Mouse (Mus musculus): ENCODE results near the gene Fam92b. TPM values are rescaled to one million over a fixed set of nuclear protein-coding genes. Genes with fewer than 3 reads are reported as not detected.

The Fam92b gene
- total RNA-seq, 2 experiments from 2014 or later: 0.50 to 0.55 TPM

DNA sequence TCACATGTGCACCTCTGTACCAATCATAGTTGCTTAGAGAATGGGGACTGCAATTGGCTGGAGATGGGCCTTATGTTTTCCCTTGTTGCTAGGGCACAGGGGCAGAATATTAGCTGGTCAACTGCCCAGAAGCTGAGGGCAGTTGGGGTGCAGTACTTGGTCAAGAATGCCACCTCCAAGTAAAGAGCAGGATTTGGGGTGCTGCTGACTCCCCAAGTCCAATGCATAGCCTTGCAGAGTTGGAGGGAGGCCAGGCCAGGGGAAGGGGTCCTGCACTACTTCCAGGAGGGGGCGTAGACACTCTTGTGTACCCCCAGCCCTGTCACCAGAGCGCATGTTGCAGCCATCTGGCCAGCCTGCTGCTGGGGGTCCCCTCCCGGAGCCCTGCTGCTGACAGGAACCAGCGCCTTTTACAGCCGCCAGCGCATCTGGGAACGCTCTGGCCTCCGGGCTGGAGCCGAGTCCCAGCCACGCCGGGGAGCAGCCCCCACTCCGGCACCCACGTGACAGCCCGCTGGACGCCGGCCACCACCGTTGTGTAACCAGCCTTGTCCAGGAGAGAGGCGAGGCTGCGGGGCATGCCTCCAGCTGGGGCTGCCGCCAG, 13.6 kb upstream of the Fam92b start:
- DNase-seq (ENCODE audit: low spot score in 2 of 2): peak; percentile 75 to 89
- intact Hi-C loops (cut with DNase I): no loop called here

DNA sequence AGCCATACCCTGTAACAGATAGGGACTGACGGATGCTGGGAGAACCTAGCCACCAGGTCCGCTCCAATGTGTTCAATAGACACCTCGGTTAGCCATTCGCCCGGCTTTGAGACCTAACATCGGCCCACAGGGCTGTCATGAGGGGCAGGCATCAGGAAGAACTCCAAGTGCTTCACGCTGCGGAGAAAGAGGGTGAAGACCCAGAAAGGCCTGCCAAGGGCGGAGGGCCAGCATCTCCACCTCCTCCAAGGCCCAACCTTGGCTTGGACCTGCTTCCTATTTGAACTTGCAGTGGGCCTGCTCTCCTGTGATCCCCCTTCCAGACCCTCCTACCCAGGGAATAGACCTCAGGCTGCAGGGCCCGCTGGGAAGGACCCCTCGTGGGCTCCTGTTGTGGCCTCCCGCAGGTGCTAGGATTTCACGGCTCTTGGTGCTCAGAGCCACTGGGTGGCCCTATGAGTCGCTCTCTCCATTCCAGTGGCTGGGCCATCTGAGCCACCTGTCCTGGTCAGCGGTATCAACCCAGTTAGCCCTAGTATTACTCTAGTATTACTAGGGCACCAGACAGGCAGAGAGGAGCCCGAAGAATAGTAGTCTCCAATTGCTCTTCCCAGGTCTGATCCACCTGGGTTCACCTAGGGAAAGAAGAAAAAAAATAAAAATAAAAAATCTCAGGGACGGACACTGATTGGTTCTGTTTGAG, 13.0 kb upstream of the Fam92b start:
- intact Hi-C loops (cut with DNase I): no loop called here
- DNase-seq (ENCODE audit: low spot score in 2 of 2): no peak

DNA sequence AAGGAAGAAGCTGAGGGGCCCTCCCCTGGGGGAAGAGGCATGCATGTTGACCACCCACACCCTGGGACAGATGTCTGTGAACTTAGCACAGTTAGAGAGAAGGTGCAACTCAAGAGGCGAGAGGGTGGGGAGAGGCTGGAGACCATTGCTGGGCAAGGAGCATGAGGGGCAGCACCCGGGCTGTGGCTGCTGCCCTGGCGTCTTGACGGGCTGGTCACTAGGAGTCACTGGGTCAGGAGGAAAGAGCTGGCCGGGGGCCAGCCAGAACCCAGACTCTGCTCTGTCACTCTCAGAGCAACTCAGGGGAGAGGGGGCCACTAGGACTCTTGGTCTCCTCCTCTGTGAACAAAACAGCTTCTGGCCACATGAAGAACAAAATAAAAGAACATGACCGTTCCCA, 12.2 kb upstream of the Fam92b start:
- intact Hi-C loops (cut with DNase I): no loop called here
- DNase-seq (ENCODE audit: low spot score in 2 of 2): no peak

DNA sequence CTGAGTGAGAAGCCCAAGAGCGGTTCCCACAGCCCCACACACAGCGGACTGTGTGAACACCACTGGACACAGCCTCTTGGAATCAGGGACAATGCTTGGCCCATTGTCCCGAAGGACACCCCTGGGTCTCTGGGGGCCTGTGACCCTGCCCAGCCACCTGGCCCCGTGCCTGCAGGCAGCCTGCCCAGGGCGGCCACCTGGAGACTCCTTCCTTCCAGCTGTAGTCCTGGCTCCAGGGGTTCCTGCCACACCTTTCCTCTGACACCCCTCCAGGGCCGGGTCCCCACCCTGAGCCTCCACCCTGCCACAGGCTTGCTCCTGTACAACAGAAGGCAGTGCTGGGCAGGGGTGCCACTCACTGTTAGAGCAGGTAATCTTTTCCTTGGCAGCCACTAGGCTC, 11.2 kb upstream of the Fam92b start:
- intact Hi-C loops (cut with DNase I): no loop called here
- DNase-seq (ENCODE audit: low spot score in 2 of 2): no peak

DNA sequence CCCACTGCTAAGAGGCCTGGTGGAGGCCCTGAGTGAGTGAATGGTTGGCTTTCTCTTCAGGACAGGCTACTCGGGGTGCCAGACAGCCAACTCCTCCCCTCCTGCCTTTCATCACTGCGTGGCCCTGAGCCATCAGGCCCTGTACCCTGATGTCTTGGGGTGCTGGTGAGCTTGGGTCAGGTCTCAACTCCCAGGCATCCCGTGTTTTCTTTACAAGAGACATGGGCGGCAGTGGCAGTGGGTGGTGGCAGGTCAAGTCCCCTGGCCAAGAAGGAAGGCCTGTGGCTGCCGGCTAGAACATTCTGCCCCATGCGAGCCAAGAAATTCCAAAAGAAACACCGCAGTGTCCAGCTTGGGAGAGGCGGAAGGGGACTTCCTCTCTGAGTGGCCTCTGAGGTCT, 9.2 kb upstream of the Fam92b start:
- intact Hi-C loops (cut with DNase I): no loop called here
- no peak for DNase-seq (ENCODE audit: low spot score in 2 of 2)

DNA sequence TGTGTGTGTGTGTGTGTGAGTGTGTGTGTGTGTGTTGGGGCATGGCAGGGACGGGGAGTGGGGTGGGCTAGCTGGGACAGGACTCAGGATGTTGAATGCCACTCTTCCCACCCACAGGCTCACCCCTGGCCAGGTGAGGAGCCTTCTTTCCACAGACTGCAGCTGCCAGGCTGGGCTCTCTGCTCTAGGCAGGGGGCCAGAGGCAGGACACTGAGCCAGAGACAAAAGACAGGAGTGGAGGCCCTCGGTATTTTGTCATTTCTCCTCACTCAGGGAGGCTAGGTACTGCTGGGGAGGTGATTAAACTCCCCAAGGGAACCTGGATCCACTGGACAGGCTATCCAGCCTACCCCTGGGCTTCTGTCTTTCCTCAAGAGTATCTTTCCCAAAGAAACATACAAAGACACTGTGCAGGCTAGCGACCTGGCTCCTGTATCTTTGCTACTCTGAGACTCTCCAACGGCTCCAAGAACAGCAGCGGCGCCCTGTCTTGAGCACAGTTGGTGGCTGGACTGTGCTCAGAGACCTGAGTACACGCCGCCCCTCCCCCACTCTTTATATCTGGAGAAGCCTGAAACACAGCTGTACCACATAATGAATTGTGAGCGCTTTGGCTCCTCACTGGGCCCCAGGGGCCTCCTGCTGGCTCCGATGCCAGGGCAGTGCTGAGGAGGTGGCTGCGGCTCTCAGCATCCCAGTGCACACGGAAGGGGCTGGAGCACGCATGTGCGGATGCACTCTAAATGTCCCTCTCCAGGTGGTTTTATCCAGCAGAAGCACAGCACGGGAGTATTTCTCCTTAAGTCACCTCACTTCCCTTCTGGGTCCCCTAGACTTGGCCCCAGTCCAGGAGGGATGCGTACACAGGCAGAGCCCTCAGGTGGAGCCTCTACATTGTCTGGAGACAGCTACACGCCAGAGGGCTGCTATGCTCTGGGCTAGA, 7.9 kb upstream of the Fam92b start:
- intact Hi-C loops (cut with DNase I): no loop called here
- no peak for DNase-seq (ENCODE audit: low spot score in 2 of 2)

DNA sequence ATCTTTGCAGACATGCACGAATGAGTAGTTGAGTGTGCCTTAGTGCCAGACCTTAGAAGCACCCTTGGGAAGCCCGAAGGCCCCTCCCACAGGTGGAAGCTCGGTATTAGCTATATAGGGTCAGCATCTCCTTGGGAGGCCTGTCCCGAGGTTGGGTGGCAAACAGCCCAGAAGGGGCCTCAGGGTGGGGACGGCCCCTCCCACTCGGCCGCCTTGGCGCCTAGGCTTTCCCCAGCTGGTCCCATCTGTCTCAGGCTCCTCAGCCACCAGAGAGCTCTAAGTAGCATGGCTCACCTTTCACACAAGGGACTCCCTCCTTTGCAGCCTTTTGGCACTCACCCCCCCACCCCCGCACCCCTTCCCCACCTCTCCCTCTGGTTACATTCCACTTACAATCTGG, 7.1 kb upstream of the Fam92b start:
- no peak for DNase-seq (ENCODE audit: low spot score in 2 of 2)
- intact Hi-C loops (cut with DNase I): no loop called here

DNA sequence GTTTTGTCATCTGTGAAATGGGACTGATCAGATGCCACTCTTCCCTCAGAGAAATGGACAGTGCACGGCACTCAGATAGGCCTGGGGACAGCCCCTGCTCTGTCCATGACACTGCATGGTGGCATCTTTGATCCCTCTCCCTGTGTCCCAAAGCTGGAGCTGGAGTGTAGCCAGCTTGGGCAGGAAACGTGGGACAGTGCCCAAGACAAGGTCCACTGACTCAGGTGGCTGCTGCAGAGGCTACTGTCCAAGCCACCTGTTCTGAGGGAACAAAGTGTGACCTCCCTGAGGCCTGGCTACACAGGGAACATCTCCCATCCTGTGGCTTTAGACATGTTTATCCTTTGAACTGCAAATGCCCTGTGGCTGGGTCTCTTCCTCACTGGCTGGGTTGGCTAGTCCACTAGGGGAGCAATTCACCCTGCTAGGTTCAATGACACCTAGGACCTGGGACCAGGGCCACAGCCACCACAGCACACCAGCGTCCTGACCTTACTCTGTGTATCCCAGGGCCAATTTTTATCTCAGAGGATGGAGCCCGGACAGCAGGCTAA, 4.7 kb upstream of the Fam92b start:
- DNase-seq (ENCODE audit: low spot score in 2 of 2): no peak
- intact Hi-C loops (cut with DNase I): no loop called here

DNA sequence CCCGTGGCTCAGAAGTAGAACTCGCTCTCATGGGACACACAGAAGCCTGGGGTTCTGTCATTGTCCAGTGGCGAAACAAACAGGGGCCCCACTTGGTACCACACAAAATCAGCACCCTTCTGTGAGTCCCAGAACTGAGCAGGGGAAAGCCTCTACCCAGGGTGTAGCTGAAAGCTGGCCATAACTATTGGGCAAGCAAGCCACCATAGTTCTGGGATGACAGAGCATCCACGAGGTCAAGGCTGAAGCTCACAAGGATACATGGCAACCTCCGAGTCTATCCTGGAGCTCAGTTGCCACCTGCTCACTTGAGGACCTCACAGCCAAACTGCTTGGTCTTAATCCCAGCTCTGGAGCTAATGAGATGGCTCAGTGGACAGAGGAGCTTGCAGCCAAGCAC, 4.0 kb upstream of the Fam92b start:
- intact Hi-C loops (cut with DNase I): no loop called here
- no peak for DNase-seq (ENCODE audit: low spot score in 2 of 2)

DNA sequence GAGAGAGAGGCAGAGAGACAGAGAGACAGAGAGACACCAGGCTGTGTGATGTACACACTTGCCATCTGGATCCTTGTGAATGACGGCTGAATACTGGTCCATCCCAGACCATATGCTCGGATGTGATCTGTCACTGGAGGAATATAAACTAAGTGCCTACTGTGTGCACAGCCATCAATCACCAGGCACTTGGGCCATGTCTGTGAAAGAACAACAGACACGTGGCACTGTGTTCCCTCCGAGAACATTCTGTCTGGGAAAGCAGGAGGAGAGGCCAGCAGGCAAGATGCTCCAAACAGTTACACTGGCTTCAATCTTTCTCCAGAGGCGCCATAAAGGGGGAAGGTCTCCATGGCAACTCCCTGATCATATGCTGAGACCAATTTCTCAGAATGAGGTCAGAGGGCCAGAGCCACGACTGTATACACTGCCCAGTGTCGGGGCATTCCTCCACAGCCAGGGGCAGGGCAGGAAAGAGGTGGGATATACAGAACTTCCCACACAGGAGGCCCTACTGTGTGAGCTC, 3.2 kb upstream of the Fam92b start:
- DNase-seq (ENCODE audit: low spot score in 2 of 2): no peak
- intact Hi-C loops (cut with DNase I): no loop called here

DNA sequence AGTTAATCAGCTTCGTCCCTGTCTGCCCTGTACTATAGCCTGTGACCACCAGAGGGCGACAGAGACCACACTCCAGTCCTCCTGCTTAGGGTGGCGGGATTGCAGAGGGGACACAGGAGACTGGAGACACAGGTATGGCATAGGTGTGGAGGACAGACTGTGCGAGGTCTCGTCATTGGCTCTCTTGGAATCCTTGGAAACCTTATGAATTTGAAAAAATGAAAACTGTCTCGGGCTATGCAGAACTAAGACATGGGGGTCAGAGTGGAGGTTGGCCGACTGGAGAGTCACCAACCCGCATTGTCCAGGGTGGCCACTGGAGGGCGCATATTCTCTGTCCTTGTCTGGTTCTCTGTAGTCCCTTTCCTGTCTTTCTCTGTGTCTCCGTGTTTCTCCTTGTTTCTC, 1.8 kb upstream of the Fam92b start:
- intact Hi-C loops (cut with DNase I): loop anchor here (2.0 to 5.0 kb wide), 4 partner anchors 88 to 428 kb away; no protein-coding TSS in a partner anchor
- DNase-seq (ENCODE audit: low spot score in 2 of 2): peak; percentile 86

DNA sequence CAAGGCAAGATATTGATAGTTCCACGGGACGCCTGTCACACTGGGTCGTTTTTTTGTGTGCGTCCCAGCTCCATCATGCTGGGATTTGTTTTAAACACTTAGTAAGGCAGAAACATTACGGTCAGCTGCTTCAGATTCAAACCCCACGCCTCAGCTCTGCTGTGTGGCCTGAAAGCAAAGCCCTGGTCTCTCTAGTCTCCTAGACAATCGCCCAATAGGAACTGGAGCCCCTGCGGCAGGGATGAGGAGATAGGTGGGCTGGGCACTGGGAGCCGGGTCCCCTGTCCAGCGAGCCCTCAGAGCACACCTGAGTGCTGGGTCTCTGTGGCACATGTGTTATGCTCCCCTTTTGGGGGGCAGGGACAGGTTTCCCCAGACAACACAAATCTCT, 853 bp upstream of the Fam92b start:
- no peak for DNase-seq (ENCODE audit: low spot score in 2 of 2)
- intact Hi-C loops (cut with DNase I): loop anchor here (2.0 to 5.0 kb wide), 4 partner anchors 89 to 429 kb away; no protein-coding TSS in a partner anchor

DNA sequence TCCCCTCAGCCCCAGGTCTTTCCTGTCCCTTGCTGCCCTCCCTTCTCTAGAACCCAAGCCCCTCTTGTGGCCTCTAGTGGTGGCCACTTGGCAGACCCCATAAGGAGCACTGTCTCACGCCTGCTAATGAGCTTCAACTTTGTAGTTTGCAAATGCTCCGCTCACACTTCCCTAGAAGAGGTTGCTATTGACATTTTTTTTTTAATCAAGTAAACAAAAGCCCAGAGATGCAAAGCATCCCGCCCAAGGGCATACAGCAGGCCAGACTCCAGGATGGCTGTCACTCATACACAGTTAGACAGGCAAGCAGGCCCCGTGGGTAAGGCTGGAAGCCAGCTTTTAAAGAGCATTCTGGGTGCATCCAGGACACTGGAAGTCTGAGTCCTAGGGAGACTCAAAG, 661 bp downstream of the Fam92b start:
- no peak for DNase-seq (ENCODE audit: low spot score in 2 of 2)
- intact Hi-C loops (cut with DNase I): loop anchor here (5.0 kb wide), 3 partner anchors 91 to 431 kb away; no protein-coding TSS in a partner anchor

DNA sequence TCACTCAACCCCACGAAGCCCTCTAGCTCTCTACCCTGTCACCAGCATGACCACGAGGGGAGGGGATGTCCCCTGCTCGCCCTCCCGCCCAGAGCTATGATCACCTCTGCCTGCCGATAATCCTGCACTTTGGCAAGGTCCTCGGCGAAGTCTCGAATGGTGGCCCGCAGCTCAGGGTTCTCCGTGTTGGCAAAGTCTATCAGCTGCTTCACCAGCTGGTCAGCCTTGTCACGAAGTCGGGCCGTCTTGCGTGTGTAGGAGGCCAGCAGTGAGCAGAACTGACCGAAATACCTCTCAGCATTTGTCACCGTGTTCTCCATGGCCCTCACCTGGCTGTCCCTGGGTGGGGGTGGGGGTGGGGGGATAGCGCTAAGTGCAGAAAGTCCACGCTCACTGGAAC, 2.7 kb downstream of the Fam92b start:
- intact Hi-C loops (cut with DNase I): loop anchor here (5.0 kb wide), 3 partner anchors 93 to 433 kb away; no protein-coding TSS in a partner anchor
- no peak for DNase-seq (ENCODE audit: low spot score in 2 of 2)

DNA sequence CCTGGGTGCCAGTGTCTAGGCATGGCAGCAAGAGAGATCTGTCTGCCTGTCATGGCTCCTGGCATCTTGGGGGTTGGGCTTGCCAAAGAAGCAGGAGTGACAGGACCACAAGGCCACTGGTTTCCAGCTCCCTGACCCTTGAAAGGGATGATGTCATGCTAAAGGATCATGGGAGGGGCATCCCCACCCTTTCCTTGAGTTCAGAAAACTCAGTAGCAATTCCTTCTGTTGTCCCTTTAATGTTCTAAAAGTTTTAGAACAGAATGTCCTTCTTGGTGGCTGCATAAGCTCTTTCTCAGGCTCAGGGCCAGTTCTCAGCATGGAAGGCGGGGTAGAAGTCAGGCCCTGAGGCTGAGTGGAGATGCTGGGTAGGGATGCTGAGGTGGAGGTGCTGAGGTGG, 4.1 kb downstream of the Fam92b start:
- DNase-seq (ENCODE audit: low spot score in 2 of 2): no peak
- intact Hi-C loops (cut with DNase I): no loop called here

DNA sequence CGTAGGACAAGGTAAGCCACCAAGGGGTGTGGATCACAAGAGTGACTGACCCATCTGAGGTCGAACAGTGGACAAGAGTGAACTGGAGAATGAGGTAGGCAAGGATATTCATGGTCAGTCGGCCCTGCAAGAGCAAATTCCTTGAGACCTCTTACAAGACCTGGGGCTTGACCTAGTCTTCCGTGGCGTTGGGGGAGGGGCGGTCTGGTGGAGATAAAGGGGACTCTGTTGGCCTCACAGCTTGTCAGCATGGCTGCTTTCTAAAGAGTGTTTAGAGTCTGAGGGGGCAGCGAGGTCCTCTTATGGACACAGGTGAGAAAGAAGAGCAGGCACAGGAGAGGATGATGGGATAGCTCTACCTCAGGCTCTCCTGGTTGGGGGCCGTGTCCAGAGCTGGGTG, 8.1 kb downstream of the Fam92b start:
- intact Hi-C loops (cut with DNase I): no loop called here
- DNase-seq (ENCODE audit: low spot score in 2 of 2): no peak

DNA sequence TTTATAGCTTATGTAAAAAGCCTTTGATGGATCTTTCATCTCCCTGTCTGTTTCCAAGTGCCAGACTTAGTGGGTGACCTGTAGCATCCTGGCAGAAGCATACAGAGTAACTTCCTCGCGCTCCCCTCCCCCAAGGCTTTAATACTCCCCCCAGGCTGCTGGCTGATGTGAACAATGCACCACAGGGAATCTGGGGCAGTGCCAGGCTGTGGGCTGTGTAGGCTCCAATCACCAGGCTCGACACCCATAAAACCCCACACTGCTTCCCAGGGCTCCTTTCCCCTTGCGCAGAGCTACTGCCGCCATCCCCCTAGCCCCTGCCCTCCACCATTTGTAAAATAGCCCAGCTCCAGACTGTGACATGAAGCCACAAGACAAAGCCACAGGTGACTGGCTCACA, 9.4 kb downstream of the Fam92b start:
- intact Hi-C loops (cut with DNase I): no loop called here
- DNase-seq (ENCODE audit: low spot score in 2 of 2): peak; percentile 66 to 67

DNA sequence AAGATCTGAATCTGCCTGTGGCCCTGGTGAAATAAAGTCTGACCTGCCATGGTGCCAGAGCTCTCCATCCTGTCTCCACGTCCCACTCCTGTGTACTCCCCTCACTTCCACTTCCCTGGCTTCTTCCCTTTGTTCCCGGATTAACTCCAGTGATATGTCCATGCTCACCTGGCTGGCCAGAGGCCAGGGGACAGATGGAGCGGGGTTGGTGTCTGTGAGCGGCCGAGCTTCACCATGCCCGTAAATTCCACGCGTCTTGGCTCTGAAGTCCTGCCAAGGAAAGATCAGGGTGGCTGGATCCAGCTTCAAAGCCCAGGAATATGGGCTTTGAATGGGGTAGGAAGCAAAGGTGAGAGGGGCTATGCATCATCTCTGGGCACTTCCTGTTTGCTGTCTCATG, 10.1 kb downstream of the Fam92b start:
- no peak for DNase-seq (ENCODE audit: low spot score in 2 of 2)
- intact Hi-C loops (cut with DNase I): no loop called here

DNA sequence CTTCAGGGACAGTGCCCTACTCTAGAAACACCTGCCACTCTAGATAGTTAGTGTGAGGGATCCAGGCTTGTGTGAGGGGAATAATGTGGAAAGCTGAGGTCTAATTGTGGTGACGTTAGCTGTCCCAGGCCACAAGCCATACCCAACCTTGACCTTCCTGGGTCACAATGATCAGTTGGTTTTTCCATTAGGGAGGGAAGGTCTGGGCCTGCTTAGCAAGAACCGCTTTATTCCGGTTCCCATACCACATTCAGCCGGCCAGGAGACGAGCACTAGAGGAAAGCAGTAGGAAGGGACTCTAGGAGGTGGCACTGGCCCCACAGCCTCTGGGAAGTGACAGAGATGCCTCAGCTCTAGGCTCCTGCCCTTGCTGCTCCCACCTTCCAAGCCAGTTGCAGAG, 13.2 kb downstream of the Fam92b start:
- intact Hi-C loops (cut with DNase I): no loop called here
- no peak for DNase-seq (ENCODE audit: low spot score in 2 of 2)

DNA sequence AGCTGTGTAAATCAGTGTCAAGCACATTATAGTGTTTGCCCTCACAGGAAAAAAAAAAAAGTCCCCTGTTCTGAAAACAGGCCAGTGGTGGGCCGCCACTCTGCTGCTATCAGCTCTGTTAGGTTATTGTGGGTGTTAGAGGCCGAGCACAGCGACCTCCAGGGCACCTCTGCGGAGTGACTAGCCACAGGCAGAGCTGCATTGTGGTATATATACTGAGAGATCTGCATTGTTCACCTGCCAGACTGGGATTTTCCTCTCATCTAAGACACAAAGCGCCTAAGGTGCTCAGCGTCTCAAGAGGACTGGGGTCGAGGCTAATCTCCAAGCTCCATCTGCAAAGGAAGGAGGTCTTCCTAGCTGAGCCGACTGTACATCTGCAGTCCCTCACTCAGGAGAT, 13.9 kb downstream of the Fam92b start:
- DNase-seq (ENCODE audit: low spot score in 2 of 2): no peak
- intact Hi-C loops (cut with DNase I): no loop called here

Data from left cerebral cortex, postnatal 25 days (tissue).